Mouse (Mus musculus): ENCODE data around the gene Vps26c. TPM values are rescaled to one million over a fixed set of nuclear protein-coding genes. Genes with fewer than 3 reads are reported as not detected.
A peak's percentile ranks its signal among the peaks of the same experiment; 100 is the strongest.

The Vps26c gene
- polyA plus RNA-seq, 1 experiment from 2014 or later: 60.8 TPM

DNA sequence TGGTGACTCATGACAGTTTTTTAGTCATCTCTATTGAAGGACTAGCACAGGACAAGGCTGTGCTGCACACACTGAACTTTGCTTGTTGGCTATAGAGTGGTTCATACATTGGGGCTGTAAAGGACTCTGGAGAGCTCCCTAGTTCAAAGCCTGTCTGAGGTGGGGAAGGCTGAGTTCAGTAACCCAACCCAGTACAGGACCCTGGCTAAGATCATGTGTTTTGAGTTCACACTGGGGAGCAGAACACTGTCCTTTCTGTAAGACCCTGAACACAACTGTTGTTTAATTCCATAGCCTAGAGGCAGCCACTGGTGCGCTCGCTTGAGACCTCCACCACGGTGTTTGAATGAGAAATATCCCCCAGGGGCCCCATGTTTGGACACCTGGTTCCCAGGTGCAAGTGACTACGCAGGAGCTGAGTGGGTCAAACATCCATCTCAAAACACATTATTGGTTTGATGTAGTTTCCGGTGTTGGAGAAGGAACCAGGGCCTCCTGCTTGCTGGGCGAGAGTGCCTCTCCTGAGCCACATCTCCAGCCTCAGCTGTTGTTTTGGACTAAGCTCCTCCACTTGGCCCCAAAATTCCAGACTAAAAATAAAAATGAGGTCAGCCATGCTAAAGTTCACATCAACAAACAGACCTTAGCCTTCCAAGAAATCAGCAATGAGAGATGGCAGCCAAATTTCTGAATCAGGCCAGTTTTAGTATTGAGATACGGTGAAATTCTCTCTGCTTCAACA lies 10.0 kb upstream of the Vps26c start:
- 65% methylated on average over 7 of the region's 7 CpGs for WGBS
- no peaks in the 10 kb centered on the region for H3K36me3 ChIP-seq (ENCODE audit: control insufficient read depth, insufficient read depth, low read length)
- H3K27ac ChIP-seq (ENCODE audit: low read depth, low read length): no peak overlapping the region
- H3K4me1 ChIP-seq (ENCODE audit: control insufficient read depth, insufficient read depth, low read length): no peaks in the 10 kb centered on the region
- ATAC-seq (ENCODE audit: insufficient read depth, low FRiP score, low TSS enrichment) (no peak), DNase-seq (ENCODE audit: low spot score) (no peak)
- no peaks in the 10 kb centered on the region for H3K9me3 ChIP-seq (ENCODE audit: control insufficient read depth, low read length)
- no peak overlapping the region for H3K4me3 ChIP-seq (ENCODE audit: low read depth, low read length)
- H3K27me3 ChIP-seq (ENCODE audit: control insufficient read depth, insufficient read depth, low read length): no peaks in the 10 kb centered on the region
- H3K9ac ChIP-seq (ENCODE audit: low read length): no peak overlapping the region
- H3K4me2 ChIP-seq (ENCODE audit: low read depth): no peak overlapping the region

DNA sequence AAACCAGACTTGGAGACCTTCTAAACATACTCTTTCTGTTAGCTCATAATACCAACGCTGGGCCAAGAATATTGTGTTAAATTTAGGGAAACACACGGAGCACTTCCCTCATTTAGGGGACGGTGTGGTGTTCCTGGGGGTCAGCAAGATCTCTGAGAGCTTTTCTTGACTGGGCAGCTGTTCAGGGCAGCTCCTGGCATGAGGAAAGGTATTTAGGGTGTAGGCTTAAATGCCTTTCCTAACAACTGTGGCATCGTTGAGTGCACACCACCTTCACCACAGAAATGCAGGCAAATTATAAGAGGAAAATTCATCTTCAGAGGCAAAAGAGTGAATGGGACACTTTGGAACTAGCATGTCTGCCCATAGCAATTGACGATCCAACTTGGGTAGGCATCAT lies 9.1 kb upstream of the Vps26c start:
- ATAC-seq (ENCODE audit: insufficient read depth, low FRiP score, low TSS enrichment) (no peak), DNase-seq (ENCODE audit: low spot score) (no peak)
- Histone ChIP-seq H3K4me2 (ENCODE audit: low read depth) (no peak overlapping the region), H3K4me3 (ENCODE audit: low read depth, low read length) (no peak overlapping the region), H3K27me3 (ENCODE audit: control insufficient read depth, insufficient read depth, low read length) (no peaks in the 10 kb centered on the region), H3K9ac (ENCODE audit: low read length) (no peak overlapping the region), H3K9me3 (ENCODE audit: control insufficient read depth, low read length) (no peaks in the 10 kb centered on the region), H3K27ac (ENCODE audit: low read depth, low read length) (no peak overlapping the region), H3K36me3 (ENCODE audit: control insufficient read depth, insufficient read depth, low read length) (no peaks in the 10 kb centered on the region), H3K4me1 (ENCODE audit: control insufficient read depth, insufficient read depth, low read length) (no peaks in the 10 kb centered on the region)
- 90% methylated on average over 5 of the region's 5 CpGs for WGBS

DNA sequence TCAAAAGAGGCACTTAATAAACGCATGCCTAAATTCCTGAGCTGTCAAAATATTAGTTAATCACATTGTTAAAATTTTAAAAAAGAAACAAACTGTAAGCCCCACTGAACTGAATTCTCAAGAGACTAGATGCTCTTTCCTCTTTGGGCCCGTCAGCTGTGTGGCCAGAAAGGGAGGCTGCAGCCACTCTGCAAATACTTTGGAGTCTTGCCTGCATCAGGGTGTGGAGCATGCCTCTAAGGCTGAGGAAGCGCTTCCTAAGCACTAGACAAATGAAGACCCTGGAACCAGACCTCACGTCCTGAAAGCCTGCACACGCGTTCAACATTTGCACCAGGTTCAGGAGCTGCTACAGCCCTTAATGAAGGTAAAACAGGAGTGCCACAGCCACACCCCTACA lies 7.0 kb upstream of the Vps26c start:
- 85% methylated on average over 6 of the region's 6 CpGs for WGBS
- no peak overlapping the region for H3K4me2 ChIP-seq (ENCODE audit: low read depth)

GRCm38 (mm10) chr16:94531268-94531667 lies 4.6 kb upstream of the Vps26c start:
- Histone ChIP-seq H3K27me3 (ENCODE audit: control insufficient read depth, insufficient read depth, low read length) (no peaks in the 10 kb centered on the region), H3K9ac (ENCODE audit: low read length) (no peak overlapping the region), H3K9me3 (ENCODE audit: control insufficient read depth, low read length) (no peaks in the 10 kb centered on the region), H3K27ac (ENCODE audit: low read depth, low read length) (no peak overlapping the region), H3K4me2 (ENCODE audit: low read depth) (no peak overlapping the region), H3K4me3 (ENCODE audit: low read depth, low read length) (no peak overlapping the region), H3K36me3 (ENCODE audit: control insufficient read depth, insufficient read depth, low read length) (no peaks in the 10 kb centered on the region), H3K4me1 (ENCODE audit: control insufficient read depth, insufficient read depth, low read length) (peaks cover 4% of the 10 kb centered on the region; the same call in 1 of the 2 replicates)
- no peak for DNase-seq (ENCODE audit: low spot score)
- 80% methylated on average over 4 of the region's 4 CpGs for WGBS
- no peak for ATAC-seq (ENCODE audit: insufficient read depth, low FRiP score, low TSS enrichment)

More for the DNA sequence above, 7.0 kb upstream of the Vps26c start:
- H3K4me1 ChIP-seq (ENCODE audit: control insufficient read depth, insufficient read depth, low read length): no peaks in the 10 kb centered on the region
- no peak overlapping the region for H3K27ac ChIP-seq (ENCODE audit: low read depth, low read length)
- no peaks in the 10 kb centered on the region for H3K27me3 ChIP-seq (ENCODE audit: control insufficient read depth, insufficient read depth, low read length)
- DNase-seq (ENCODE audit: low spot score): no peak
- no peak for ATAC-seq (ENCODE audit: insufficient read depth, low FRiP score, low TSS enrichment)
- H3K4me3 ChIP-seq (ENCODE audit: low read depth, low read length): no peak overlapping the region
- H3K9ac ChIP-seq (ENCODE audit: low read length): no peak overlapping the region
- no peaks in the 10 kb centered on the region for H3K36me3 ChIP-seq (ENCODE audit: control insufficient read depth, insufficient read depth, low read length)
- H3K9me3 ChIP-seq (ENCODE audit: control insufficient read depth, low read length): no peaks in the 10 kb centered on the region

DNA sequence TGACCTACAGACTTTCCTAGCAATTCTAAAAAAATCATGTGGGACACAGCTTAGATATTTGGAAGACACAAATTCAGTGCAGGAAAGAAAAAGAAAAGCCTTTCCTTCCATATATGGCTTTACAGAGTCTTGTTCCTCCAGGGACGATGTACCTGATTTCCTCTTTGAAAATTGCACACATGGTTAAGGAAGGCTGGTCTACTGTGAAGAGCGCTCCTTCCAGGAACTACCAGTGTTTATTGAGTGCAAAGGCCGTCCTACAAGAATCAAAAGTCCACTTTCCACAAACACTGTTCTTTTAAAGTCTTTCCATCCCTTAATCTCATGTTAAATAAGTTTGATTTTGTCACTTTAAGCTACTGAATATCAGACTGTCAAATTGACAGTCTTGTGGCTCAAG lies 916 bp upstream of the Vps26c start:
- no peaks in the 10 kb centered on the region for H3K27me3 ChIP-seq (ENCODE audit: control insufficient read depth, insufficient read depth, low read length)
- no peak for ATAC-seq (ENCODE audit: insufficient read depth, low FRiP score, low TSS enrichment)
- 70% methylated on average over 3 of the region's 3 CpGs for WGBS

DNA sequence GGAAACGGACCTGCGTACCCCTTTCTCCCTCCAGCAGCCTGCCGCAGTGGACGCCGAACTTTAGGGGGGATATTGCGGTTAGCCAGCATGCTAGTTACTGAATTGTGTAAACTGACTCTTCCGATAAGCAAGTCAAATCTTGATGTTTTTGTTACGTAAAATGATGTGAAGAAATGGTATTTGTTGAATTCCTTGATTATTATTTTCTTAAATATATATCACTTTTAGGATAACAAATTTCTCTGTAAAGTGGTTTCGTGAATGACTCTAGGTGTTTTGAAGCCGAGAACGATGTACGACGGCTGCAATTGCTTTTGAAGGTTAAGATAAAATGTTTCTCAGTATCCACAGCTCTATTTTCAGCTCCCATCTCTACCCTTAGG lies 513 bp upstream of the Vps26c start:
- 8% methylated on average over 13 of the region's 13 CpGs for WGBS
- DNase-seq (ENCODE audit: low spot score) (no peak), ATAC-seq (ENCODE audit: insufficient read depth, low FRiP score, low TSS enrichment) (no peak)

More for the DNA sequence above, 916 bp upstream of the Vps26c start:
- Histone ChIP-seq H3K4me3 (ENCODE audit: low read depth, low read length) (peak overlapping the region; percentile 77), H3K36me3 (ENCODE audit: control insufficient read depth, insufficient read depth, low read length) (no peaks in the 10 kb centered on the region), H3K27ac (ENCODE audit: low read depth, low read length) (no peak overlapping the region), H3K9ac (ENCODE audit: low read length) (peak overlapping the region; percentile 74), H3K4me1 (ENCODE audit: control insufficient read depth, insufficient read depth, low read length) (peaks cover 12% of the 10 kb centered on the region), H3K9me3 (ENCODE audit: control insufficient read depth, low read length) (no peaks in the 10 kb centered on the region), H3K4me2 (ENCODE audit: low read depth) (peak overlapping the region; percentile 56)
- no peak for DNase-seq (ENCODE audit: low spot score)

GRCm38 (mm10) chr16:94525955-94526343 lies 681 bp downstream of the Vps26c start:
- peaks cover 12% of the 10 kb centered on the region for H3K4me1 ChIP-seq (ENCODE audit: control insufficient read depth, insufficient read depth, low read length)
- peak overlapping the region; percentile 91 for H3K27ac ChIP-seq (ENCODE audit: low read depth, low read length)
- H3K9ac ChIP-seq (ENCODE audit: low read length): peak overlapping the region; percentile 74
- WGBS: under 1% methylated on average over 24 of the region's 24 CpGs
- H3K9me3 ChIP-seq (ENCODE audit: control insufficient read depth, low read length): no peaks in the 10 kb centered on the region
- H3K36me3 ChIP-seq (ENCODE audit: control insufficient read depth, insufficient read depth, low read length): no peaks in the 10 kb centered on the region; the same call in 1 of the 2 replicates
- peak overlapping the region; percentile 56 for H3K4me2 ChIP-seq (ENCODE audit: low read depth)
- peak overlapping the region; percentile 77 for H3K4me3 ChIP-seq (ENCODE audit: low read depth, low read length)
- ATAC-seq (ENCODE audit: insufficient read depth, low FRiP score, low TSS enrichment) (peak; percentile 81), DNase-seq (ENCODE audit: low spot score) (no peak)
- no peaks in the 10 kb centered on the region for H3K27me3 ChIP-seq (ENCODE audit: control insufficient read depth, insufficient read depth, low read length)

More for the DNA sequence above, 513 bp upstream of the Vps26c start:
- H3K4me2 ChIP-seq (ENCODE audit: low read depth): peak overlapping the region; percentile 56
- peak overlapping the region; percentile 91 for H3K27ac ChIP-seq (ENCODE audit: low read depth, low read length)
- H3K27me3 ChIP-seq (ENCODE audit: control insufficient read depth, insufficient read depth, low read length): no peaks in the 10 kb centered on the region
- peaks cover 12% of the 10 kb centered on the region for H3K4me1 ChIP-seq (ENCODE audit: control insufficient read depth, insufficient read depth, low read length)
- no peaks in the 10 kb centered on the region for H3K36me3 ChIP-seq (ENCODE audit: control insufficient read depth, insufficient read depth, low read length)
- no peaks in the 10 kb centered on the region for H3K9me3 ChIP-seq (ENCODE audit: control insufficient read depth, low read length)
- H3K4me3 ChIP-seq (ENCODE audit: low read depth, low read length): peak overlapping the region; percentile 77
- peak overlapping the region; percentile 74 for H3K9ac ChIP-seq (ENCODE audit: low read length)

- Histone ChIP-seq H3K4me3 (ENCODE audit: low read depth, low read length) (no peak overlapping the region), H3K36me3 (ENCODE audit: control insufficient read depth, insufficient read depth, low read length) (no peaks in the 10 kb centered on the region; the same call in 1 of the 2 replicates), H3K9ac (ENCODE audit: low read length) (no peak overlapping the region), H3K27me3 (ENCODE audit: control insufficient read depth, insufficient read depth, low read length) (no peaks in the 10 kb centered on the region), H3K9me3 (ENCODE audit: control insufficient read depth, low read length) (no peaks in the 10 kb centered on the region), H3K27ac (ENCODE audit: low read depth, low read length) (no peak overlapping the region), H3K4me1 (ENCODE audit: control insufficient read depth, insufficient read depth, low read length) (peaks cover 12% of the 10 kb centered on the region), H3K4me2 (ENCODE audit: low read depth) (no peak overlapping the region)
- ATAC-seq (ENCODE audit: insufficient read depth, low FRiP score, low TSS enrichment): no peak
- no peak for DNase-seq (ENCODE audit: low spot score)
- WGBS: 85% methylated on average over 9 of the region's 9 CpGs
These were observed 1.9 kb downstream of the Vps26c start for GRCm38 (mm10) chr16:94524691-94525090.
